Mouse (Mus musculus) kidney, embryonic 16.5 days (tissue): Measurements from ENCODE around the gene Hoxc6. TPM values are rescaled to one million over a fixed set of nuclear protein-coding genes. Genes with fewer than 3 reads are reported as not detected.

Source experiments
- microRNA counts: library from miRNA; unstranded; fragments of <30 nt; microRNA quantifications from one replicate; lab custom pipeline; 2016
- microRNA-seq: library from miRNA; unstranded; fragments of <30 nt; microRNA quantifications from one replicate; pipeline ENCODE4, GENCODE M21; 2016
- polyA plus RNA-seq: library from polyadenylated mRNA; unstranded; fragments of >200 nt; fragmentation: Nextera tagmentation; extraction: Ambion mirVana; gene quantifications from 2 replicates; pipeline ENCODE4 v1.2.1, GENCODE M21; 2015

The Hoxc6 gene
- polyA plus RNA-seq, 1 experiment from 2014 or later = 7.6 TPM

MicroRNA genes within 50 kb of the gene (microRNA counts, 519-probe panel; counts per million panel counts)
- microRNA mmu-miR-615-3p (lab: Ali Mortazavi, UCI) = 2,988 counts per million, percentile 70 among the panel's probes with 10 or more counts
- 104 counts per million, percentile 35 among the panel's probes with 10 or more counts for microRNA mmu-miR-615-5p (lab: Ali Mortazavi, UCI)

Small RNAs within 50 kb of the gene (microRNA-seq; reads per million reads assigned to microRNA genes)
- gene Mir196a-2 (2,712 reads per million, percentile 87 among the genes with 10 or more reads in this experiment), gene Mir615 (3,657 reads per million, percentile 89 among the genes with 10 or more reads in this experiment)

Other genes with a start within 250 kb of the Hoxc6 start
- not detected in 2 replicates for gene Hoxc13, start 77.2 kb upstream of the Hoxc6 start, polyA plus RNA-seq
- gene Hoxc12, start 61.5 kb upstream of the Hoxc6 start, polyA plus RNA-seq = not detected in 2 replicates
- gene Hoxc11, start 43.8 kb upstream of the Hoxc6 start, polyA plus RNA-seq = 1.2 and 1.6 TPM in 2 replicates
- gene Hoxc10, start 31.5 kb upstream of the Hoxc6 start, polyA plus RNA-seq = 49.0 and 54.0 TPM in 2 replicates
- 4.3 and 5.9 TPM in 2 replicates for gene Hoxc5, start 30.8 kb upstream of the Hoxc6 start, polyA plus RNA-seq
- 7.4 and 9.2 TPM in 2 replicates for gene Hoxc9, start 21.8 kb upstream of the Hoxc6 start, polyA plus RNA-seq
- 6.6 and 9.2 TPM in 2 replicates for gene Hoxc8, start 7.7 kb upstream of the Hoxc6 start, polyA plus RNA-seq
- 6.9 and 8.6 TPM in 2 replicates for gene Hoxc4, start 20.7 kb downstream of the Hoxc6 start, polyA plus RNA-seq
- 19.8 and 20.5 TPM in 2 replicates for gene Smug1, start 168.8 kb downstream of the Hoxc6 start, polyA plus RNA-seq
- gene Cbx5, start 241.6 kb downstream of the Hoxc6 start, polyA plus RNA-seq = 109 and 120 TPM in 2 replicates
- gene Hnrnpa1, start 242.2 kb downstream of the Hoxc6 start, polyA plus RNA-seq = 831 and 924 TPM in 2 replicates